Mouse (Mus musculus) skeletal muscle tissue, postnatal 0 days (tissue): ENCODE measurements around the gene Cyp3a16. TPM values are rescaled to one million over a fixed set of nuclear protein-coding genes. Genes with fewer than 3 reads are reported as not detected.

Experiments used
- polyA plus RNA-seq: library from polyadenylated mRNA; unstranded; fragments of >200 nt; fragmentation: Nextera tagmentation; extraction: Ambion mirVana; gene quantifications from 2 replicates; pipeline ENCODE4 v1.2.1, GENCODE M21; 2015

Gene Cyp3a16
- polyA plus RNA-seq: not detected in 2 replicates

GRCm38 (mm10) chr5:145469623-145470022, at the start of gene Cyp3a16:
Gene Cyp3a16 (minus strand): TSS chr5:145469723.

Other genes with a start within 250 kb of the Cyp3a16 start
- 29.5 and 34.5 TPM in 2 replicates for gene Zfp655, start 238.0 kb downstream of the Cyp3a16 start, polyA plus RNA-seq
- gene Zscan25, start 189.2 kb downstream of the Cyp3a16 start, polyA plus RNA-seq: 0.33 and 0.44 TPM in 2 replicates
- gene Cyp3a57, start 124.4 kb downstream of the Cyp3a16 start, polyA plus RNA-seq: not detected in 2 replicates
- gene Cyp3a41b, start 115.0 kb upstream of the Cyp3a16 start, polyA plus RNA-seq: not detected in 2 replicates